Mouse (Mus musculus) spleen, embryonic (tissue): Measurements from ENCODE around the gene Epb41l4b.

Experiments
- CTCF ChIA-PET: fragments of 350-600 bp; sonication (Branson Sonifier 250); formaldehyde crosslinking; loops from one replicate; lab custom pipeline; 2022; lab: Charles Lee

The Epb41l4b gene

GRCm38 (mm10) chr4:57153068-57153835 is 10.0 kb upstream of the Epb41l4b start:
- CTCF ChIA-PET = no interaction called here

GRCm38 (mm10) chr4:57148182-57148581 is 4.9 kb upstream of the Epb41l4b start:
- CTCF ChIA-PET = no interaction called here

GRCm38 (mm10) chr4:57142374-57143025 is 737 bp downstream of the Epb41l4b start:
- CTCF ChIA-PET = interaction anchor here (1.2 kb wide), 1 partner anchor 125 kb away, joined by 3 read pairs; no protein-coding TSS in a partner anchor

- CTCF ChIA-PET = interaction anchor here (0.5 to 1.2 kb wide), 2 partner anchors 75 to 125 kb away, joined by 3 read pairs; no protein-coding TSS in a partner anchor
These were observed 1.3 kb downstream of the Epb41l4b start for GRCm38 (mm10) chr4:57141908-57142361.

GRCm38 (mm10) chr4:57140992-57141717 is 2.1 kb downstream of the Epb41l4b start:
- CTCF ChIA-PET = interaction anchor here (0.5 to 1.2 kb wide), 2 partner anchors 75 to 124 kb away, joined by 3 read pairs; no protein-coding TSS in a partner anchor

- CTCF ChIA-PET = interaction anchor here (0.6 kb wide), 1 partner anchor 299 kb away, joined by 3 read pairs; no protein-coding TSS in a partner anchor
These were observed 2.9 kb downstream of the Epb41l4b start for GRCm38 (mm10) chr4:57140200-57140799.

- CTCF ChIA-PET = no interaction called here
These were observed 3.8 kb downstream of the Epb41l4b start for GRCm38 (mm10) chr4:57139433-57139832.

- CTCF ChIA-PET = no interaction called here
These were observed 5.2 kb downstream of the Epb41l4b start for GRCm38 (mm10) chr4:57138093-57138440.

GRCm38 (mm10) chr4:57137371-57138092 is 5.7 kb downstream of the Epb41l4b start:
- CTCF ChIA-PET = no interaction called here

GRCm38 (mm10) chr4:57135431-57135830 is 7.8 kb downstream of the Epb41l4b start:
- CTCF ChIA-PET = no interaction called here

- CTCF ChIA-PET = no interaction called here
These were observed 8.7 kb downstream of the Epb41l4b start for GRCm38 (mm10) chr4:57134554-57134953.

- CTCF ChIA-PET = no interaction called here
These were observed 11.4 kb downstream of the Epb41l4b start for GRCm38 (mm10) chr4:57131839-57132238.

GRCm38 (mm10) chr4:57129718-57130515 is 13.3 kb downstream of the Epb41l4b start:
- CTCF ChIA-PET = no interaction called here

- CTCF ChIA-PET = no interaction called here
These were observed 20.2 kb downstream of the Epb41l4b start for GRCm38 (mm10) chr4:57123003-57123402.

- CTCF ChIA-PET = no interaction called here
These were observed 21.1 kb downstream of the Epb41l4b start for GRCm38 (mm10) chr4:57122166-57122565.

- CTCF ChIA-PET = no interaction called here
These were observed 22.7 kb downstream of the Epb41l4b start for GRCm38 (mm10) chr4:57120563-57120962.

GRCm38 (mm10) chr4:57119976-57120375 is 23.3 kb downstream of the Epb41l4b start:
- CTCF ChIA-PET = no interaction called here

- CTCF ChIA-PET = interaction anchor here (0.6 kb wide), 1 partner anchor 64 kb away, joined by 3 read pairs; no protein-coding TSS in a partner anchor
These were observed 24.4 kb downstream of the Epb41l4b start for GRCm38 (mm10) chr4:57118883-57119282.

- CTCF ChIA-PET = no interaction called here
These were observed 27.0 kb downstream of the Epb41l4b start for GRCm38 (mm10) chr4:57116278-57116677.
